Mouse (Mus musculus) heart, embryonic 14.5 days (tissue): ENCODE measurements around the gene Prdx2. TPM values are rescaled to one million over a fixed set of nuclear protein-coding genes. Genes with fewer than 3 reads are reported as not detected.
A peak's percentile ranks its signal among the peaks of the same experiment; 100 is the strongest.

Experiments used
- ATAC-seq: fragments of 200-750 bp; cut with Nextera tagmentation; 2 replicates; pipeline ENCODE4 v1.8.0; 2017; ENCODE audit warnings: low read depth, moderate TSS enrichment; ENCODE audit not compliant: insufficient number of reproducible peaks, insufficient read depth, low FRiP score
- H3K27ac ChIP-seq, 2 experiments: fragments of 200-500 bp in 1 of 2; fragments of 300-500 bp in 1 of 2; sonication (generic) in 1 of 2; replicated peaks in 1 of 2; 2 replicates each; pipeline ENCODE4 v1.5.1; 2012 to 2014; ENCODE audit warnings: low read depth in 2 of 2, low read length in 2 of 2, control low read depth in 1 of 2, mild to moderate bottlenecking in 1 of 2, mixed read lengths in 1 of 2; ENCODE audit not compliant: control insufficient read depth in 1 of 2, insufficient read depth in 1 of 2
- H3K27me3 ChIP-seq: fragments of 300-500 bp; sonication (generic); 2 replicates; pipeline ENCODE4 v1.6.1; 2014; ENCODE audit warnings: mild to moderate bottlenecking, low read length, control low read depth; ENCODE audit not compliant: control insufficient read depth, insufficient read depth
- H3K36me3 ChIP-seq: fragments of 300-500 bp; sonication (generic); 2 replicates; pipeline ENCODE4 v1.6.1; 2014; ENCODE audit warnings: mild to moderate bottlenecking, control low read depth, low read length, mixed read lengths; ENCODE audit not compliant: control insufficient read depth, insufficient read depth
- H3K4me1 ChIP-seq, 2 experiments: fragments of 200-500 bp in 1 of 2; fragments of 300-500 bp in 1 of 2; sonication (generic) in 1 of 2; 2 replicates each; pipeline ENCODE4 v1.6.1; 2012 to 2014; ENCODE audit warnings: low read length in 2 of 2, control low read depth in 1 of 2, mixed read lengths in 1 of 2; ENCODE audit not compliant: control insufficient read depth in 2 of 2, insufficient read depth in 2 of 2
- H3K4me2 ChIP-seq: fragments of 300-500 bp; sonication (generic); 2 replicates; pipeline ENCODE4 v1.6.1; 2014; ENCODE audit warnings: mild to moderate bottlenecking, low read length
- H3K4me3 ChIP-seq, 2 experiments: fragments of 200-500 bp in 1 of 2; fragments of 300-500 bp in 1 of 2; sonication (generic) in 1 of 2; 2 replicates each; pipeline ENCODE4 v1.5.1; 2012 to 2014; ENCODE audit warnings: low read length in 2 of 2, mild to moderate bottlenecking in 2 of 2, control low read depth in 1 of 2, low read depth in 1 of 2, moderate library complexity in 1 of 2; ENCODE audit not compliant: control insufficient read depth in 1 of 2, insufficient read depth in 1 of 2
- H3K9ac ChIP-seq: fragments of 300-500 bp; sonication (generic); 2 replicates; pipeline ENCODE4 v1.6.1; 2014; ENCODE audit warnings: mild to moderate bottlenecking, low read length
- H3K9me3 ChIP-seq: fragments of 300-500 bp; sonication (generic); 2 replicates; pipeline ENCODE4 v1.6.1; 2016; ENCODE audit warnings: low read length, control low read depth; ENCODE audit not compliant: control insufficient read depth
- WGBS: fragments of 180-500 bp; shearing (Covaris S2); extraction: QIAGEN DNeasy Blood & Tissue Kit; methylation state at CpG from one replicate; pipeline ENCODE4 v1.1.7; 2014; 5-methylcytosine and 5-hydroxymethylcytosine counted together
- polyA plus RNA-seq: library from polyadenylated mRNA; unstranded; fragments of >200 nt; fragmentation: Nextera tagmentation; extraction: Ambion mirVana; gene quantifications from 2 replicates; pipeline ENCODE4 v1.2.1, GENCODE M21; 2014

Prdx2 gene
- polyA plus RNA-seq, 1 experiment from 2014 or later = 792 TPM

- WGBS = 73% methylated on average over 15 of the region's 15 CpGs
- Histone ChIP-seq H3K4me2 (no peak overlapping the region), H3K4me1 (peaks cover 40 to 58% of the 10 kb centered on the region in 2 experiments), H3K9me3 (no peaks in the 10 kb centered on the region), H3K9ac (no peak overlapping the region), H3K36me3 (no peaks in the 10 kb centered on the region), H3K4me3 (no peak overlapping the region), H3K27ac (no peak overlapping the region), H3K27me3 (no peaks in the 10 kb centered on the region)
- ATAC-seq = no peak
Observed at GRCm38 (mm10) chr8:84981644-84982498, 12.5 kb downstream of the Prdx2 start.

- no peaks in the 10 kb centered on the region for H3K27me3 ChIP-seq
- WGBS = 64% methylated on average over 3 of the region's 3 CpGs
- no peak overlapping the region for H3K9ac ChIP-seq
- no peak overlapping the region for H3K4me3 ChIP-seq
- H3K36me3 ChIP-seq = no peaks in the 10 kb centered on the region
- no peaks in the 10 kb centered on the region for H3K9me3 ChIP-seq
- no peak overlapping the region for H3K27ac ChIP-seq
- H3K4me1 ChIP-seq = peaks cover 35 to 53% of the 10 kb centered on the region in 2 experiments
- H3K4me2 ChIP-seq = no peak overlapping the region
- ATAC-seq = no peak
Observed at GRCm38 (mm10) chr8:84982499-84983011, 13.2 kb downstream of the Prdx2 start.

GRCm38 (mm10) chr8:84984294-84985048 lies 15.1 kb downstream of the Prdx2 start:
- H3K27me3 ChIP-seq = 0 out of 2 replicates have a peak, but pooled peaks cover 3% of the 10 kb centered on the region
- H3K4me1 ChIP-seq = peaks cover 28 to 43% of the 10 kb centered on the region in 2 experiments
- H3K9ac ChIP-seq = peak overlapping the region; percentile 79; the same call in 1 of the 2 replicates
- no peak for ATAC-seq
- H3K36me3 ChIP-seq = no peaks in the 10 kb centered on the region
- peak overlapping the region; percentile 98 for H3K4me2 ChIP-seq
- H3K27ac ChIP-seq = peak overlapping the region in 1 of 2 experiments; percentile 49; a peak in 2 of 4 replicates
- WGBS = 8% methylated on average over 15 of the region's 16 CpGs
- H3K4me3 ChIP-seq = peak overlapping the region in 1 of 2 experiments; percentile 59; a peak in 2 of 4 replicates
- H3K9me3 ChIP-seq = no peaks in the 10 kb centered on the region

- ATAC-seq = no peak
- under 1% methylated on average over 23 of the region's 23 CpGs for WGBS
- H3K27me3 ChIP-seq = 0 out of 2 replicates have a peak, but pooled peaks cover 3% of the 10 kb centered on the region
- H3K36me3 ChIP-seq = no peaks in the 10 kb centered on the region
- peak overlapping the region; percentile 54 to 59 for H3K4me3 ChIP-seq
- H3K27ac ChIP-seq = peak overlapping the region in 1 of 2 experiments; percentile 49; a peak in 2 of 4 replicates
- H3K4me1 ChIP-seq = peaks cover 25 to 44% of the 10 kb centered on the region in 2 experiments
- H3K9me3 ChIP-seq = no peaks in the 10 kb centered on the region
- H3K9ac ChIP-seq = peak overlapping the region; percentile 79
- H3K4me2 ChIP-seq = peak overlapping the region; percentile 98
Observed at GRCm38 (mm10) chr8:84985049-84985683, 15.8 kb downstream of the Prdx2 start.

GRCm38 (mm10) chr8:84985684-84986378 lies 16.4 kb downstream of the Prdx2 start:
- Histone ChIP-seq H3K27me3 (0 out of 2 replicates have a peak, but pooled peaks cover 3% of the 10 kb centered on the region), H3K4me2 (peak overlapping the region; percentile 98), H3K36me3 (no peaks in the 10 kb centered on the region), H3K27ac (peak overlapping the region; percentile 18 to 49; a peak in 3 of 4 replicates), H3K9me3 (no peaks in the 10 kb centered on the region), H3K9ac (peak overlapping the region; percentile 79), H3K4me1 (peaks cover 24 to 40% of the 10 kb centered on the region in 2 experiments), H3K4me3 (peak overlapping the region; percentile 54 to 59)
- peak; percentile 47 for ATAC-seq
- under 1% methylated on average over 51 of the region's 53 CpGs for WGBS

- WGBS = 29% methylated on average over 8 of the region's 8 CpGs
- H3K9ac ChIP-seq = peak overlapping the region; percentile 79
- peak overlapping the region; percentile 54 to 59 for H3K4me3 ChIP-seq
- peaks cover 21 to 35% of the 10 kb centered on the region in 2 experiments; a peak in 3 of 4 replicates for H3K4me1 ChIP-seq
- H3K27ac ChIP-seq = peak overlapping the region; percentile 18 to 49; a peak in 2 of 4 replicates
- H3K9me3 ChIP-seq = no peaks in the 10 kb centered on the region
- no peak for ATAC-seq
- 0 out of 2 replicates have a peak, but pooled peaks cover 3% of the 10 kb centered on the region for H3K27me3 ChIP-seq
- H3K36me3 ChIP-seq = no peaks in the 10 kb centered on the region
- peak overlapping the region; percentile 98 for H3K4me2 ChIP-seq
Observed at GRCm38 (mm10) chr8:84986379-84986945, 17.1 kb downstream of the Prdx2 start.
